Mouse (Mus musculus) cerebellum, adult (tissue): ENCODE measurements at regions not wholly inside any gene's neighbourhood (a gene's known extent, or its start where the extent isn't known, plus 50 kb on each side); places are given as distances from the start of the nearest gene placed in this dataset.
"Not testable (repeated sequence)": the region's sequence is repeated elsewhere in the genome, so short reads cannot be mapped to it uniquely, and the experiment has no call there.

Experiments
- ATAC-seq: cut with Nextera tagmentation; 2 replicates; pipeline ENCODE4 v1.9.2; 2017; ENCODE audit warnings: mild to moderate bottlenecking, moderate library complexity, mixed read lengths; ENCODE audit not compliant: insufficient number of reproducible peaks, low FRiP score, low TSS enrichment

- ATAC-seq, result no peak
These were observed 588.3 kb downstream of the Pdcd6ip start for GRCm38 (mm10) chr9:113119721-113120120.

- no peak for ATAC-seq
These were observed 592.5 kb downstream of the Pdcd6ip start for GRCm38 (mm10) chr9:113115576-113115975.

- no peak for ATAC-seq
These were observed 595.3 kb downstream of the Pdcd6ip start for GRCm38 (mm10) chr9:113112753-113113152.

- peak; percentile 76; the same call in 1 of the 2 replicates for ATAC-seq
These were observed 606.3 kb downstream of the Pdcd6ip start for GRCm38 (mm10) chr9:113101733-113102132.

GRCm38 (mm10) chr9:113100641-113101040 is 607.4 kb downstream of the Pdcd6ip start:
- ATAC-seq, result no peak

- not testable (repeated sequence) for ATAC-seq
These were observed 612.6 kb downstream of the Pdcd6ip start for GRCm38 (mm10) chr9:113095421-113095820.

GRCm38 (mm10) chr9:113093863-113094390 is 614.1 kb downstream of the Pdcd6ip start:
- ATAC-seq, result no peak

GRCm38 (mm10) chr9:113091881-113092280 is 616.2 kb downstream of the Pdcd6ip start:
- ATAC-seq, result no peak

GRCm38 (mm10) chr9:113087786-113088185 is 620.3 kb downstream of the Pdcd6ip start:
- ATAC-seq, result no peak

- ATAC-seq, result no peak
These were observed 622.7 kb downstream of the Pdcd6ip start for GRCm38 (mm10) chr9:113085281-113085810.

GRCm38 (mm10) chr9:113074866-113075265 is 633.2 kb downstream of the Pdcd6ip start:
- no peak for ATAC-seq

GRCm38 (mm10) chr9:113057415-113057814 is 650.6 kb downstream of the Pdcd6ip start:
- no peak for ATAC-seq

GRCm38 (mm10) chr9:113044556-113045178 is 663.4 kb downstream of the Pdcd6ip start:
- ATAC-seq, result peak; percentile 49; the same call in 1 of the 2 replicates

GRCm38 (mm10) chr9:113040885-113041284 is 667.2 kb downstream of the Pdcd6ip start:
- ATAC-seq, result no peak

- peak; percentile 45; the same call in 1 of the 2 replicates for ATAC-seq
These were observed 674.1 kb downstream of the Pdcd6ip start for GRCm38 (mm10) chr9:113033996-113034395.

GRCm38 (mm10) chr9:113029091-113029490 is 679.0 kb downstream of the Pdcd6ip start:
- no peak for ATAC-seq

GRCm38 (mm10) chr9:113026904-113027193 is 681.2 kb downstream of the Pdcd6ip start:
- no peak for ATAC-seq

GRCm38 (mm10) chr9:113026096-113026903 is 681.8 kb downstream of the Pdcd6ip start:
- no peak for ATAC-seq

GRCm38 (mm10) chr9:113021866-113022645 is 686.0 kb downstream of the Pdcd6ip start:
- peak; percentile 76; the same call in 1 of the 2 replicates for ATAC-seq

GRCm38 (mm10) chr9:113019576-113019975 is 688.5 kb downstream of the Pdcd6ip start:
- peak; percentile 58; the same call in 1 of the 2 replicates for ATAC-seq
